Mouse (Mus musculus): ENCODE results near the gene Tmem115. TPM values are rescaled to one million over a fixed set of nuclear protein-coding genes. Genes with fewer than 3 reads are reported as not detected.
A peak's percentile ranks its signal among the peaks of the same experiment; 100 is the strongest.
"Not testable (repeated sequence)": the region's sequence is repeated elsewhere in the genome, so short reads cannot be mapped to it uniquely, and the experiment has no call there.

Tmem115 gene
- total RNA-seq, 4 experiments from 2014 or later, result 36.2 to 37.2 (median 36.9) TPM

- no peak for DNase-seq (ENCODE audit: low spot score in 2 of 2)
These were observed 15.7 kb downstream of the Tmem115 start for GRCm38 (mm10) chr9:107549297-107550074.

- no peak for DNase-seq (ENCODE audit: low spot score in 2 of 2)
These were observed 16.9 kb downstream of the Tmem115 start for GRCm38 (mm10) chr9:107550491-107551116.

GRCm38 (mm10) chr9:107551117-107551889, 17.6 kb downstream of the Tmem115 start, which contains the start of gene Rassf1:
Gene Rassf1 (plus strand): TSS chr9:107551555.
- DNase-seq (ENCODE audit: low spot score in 2 of 2), result no peak

GRCm38 (mm10) chr9:107551890-107552355, 18.2 kb downstream of the Tmem115 start:
- DNase-seq (ENCODE audit: low spot score in 2 of 2), result no peak

GRCm38 (mm10) chr9:107552690-107553393, 19.1 kb downstream of the Tmem115 start:
- no peak for DNase-seq (ENCODE audit: low spot score in 2 of 2)

- no peak for DNase-seq (ENCODE audit: low spot score in 2 of 2)
These were observed 20.0 kb downstream of the Tmem115 start for GRCm38 (mm10) chr9:107553541-107554318.

GRCm38 (mm10) chr9:107554319-107554825, 20.6 kb downstream of the Tmem115 start:
- peak; percentile 84 to 95 for DNase-seq (ENCODE audit: low spot score in 2 of 2)

- DNase-seq (ENCODE audit: low spot score in 2 of 2), result no peak
These were observed 21.3 kb downstream of the Tmem115 start for GRCm38 (mm10) chr9:107555031-107555457.

GRCm38 (mm10) chr9:107555701-107556100, 22.0 kb downstream of the Tmem115 start:
- DNase-seq (ENCODE audit: low spot score in 2 of 2), result no peak

GRCm38 (mm10) chr9:107556346-107556745, 22.6 kb downstream of the Tmem115 start:
- no peak for DNase-seq (ENCODE audit: low spot score in 2 of 2)

- peak; percentile 82 to 96 for DNase-seq (ENCODE audit: low spot score in 2 of 2)
These were observed 29.4 kb downstream of the Tmem115 start, which contains the start of gene Tusc2 for GRCm38 (mm10) chr9:107563029-107563581. Gene Tusc2 (plus strand): TSS chr9:107563255.

GRCm38 (mm10) chr9:107565556-107565955, 31.8 kb downstream of the Tmem115 start:
- not testable (repeated sequence) for DNase-seq (ENCODE audit: low spot score in 2 of 2)

- peak in 1 of 2 experiments; percentile 69 for DNase-seq (ENCODE audit: low spot score in 2 of 2)
These were observed 32.4 kb downstream of the Tmem115 start for GRCm38 (mm10) chr9:107566041-107566709.

GRCm38 (mm10) chr9:107566855-107567254, 33.1 kb downstream of the Tmem115 start:
- no peak for DNase-seq (ENCODE audit: low spot score in 2 of 2)

- no peak for DNase-seq (ENCODE audit: low spot score in 2 of 2)
These were observed 34.1 kb downstream of the Tmem115 start, which contains the start of gene Hyal2 for GRCm38 (mm10) chr9:107567702-107568319. Gene Hyal2 (plus strand): TSS chr9:107567945.

GRCm38 (mm10) chr9:107568331-107569261, 34.9 kb downstream of the Tmem115 start:
- peak; percentile 75 to 79 for DNase-seq (ENCODE audit: low spot score in 2 of 2)

GRCm38 (mm10) chr9:107569270-107569669, 35.5 kb downstream of the Tmem115 start:
- DNase-seq (ENCODE audit: low spot score in 2 of 2), result no peak

Measured in left cerebral cortex, adult 8-10 months (tissue).